Mouse (Mus musculus): Measurements from ENCODE around the gene Abhd12b.

Abhd12b gene

GRCm38 (mm10) chr12:70153842-70154241, at the start of gene Abhd12b:
Abhd12b (plus strand) TSS chr12:70154142.
- no peak for DNase-seq (ENCODE audit: low read depth, low spot score)

DNA sequence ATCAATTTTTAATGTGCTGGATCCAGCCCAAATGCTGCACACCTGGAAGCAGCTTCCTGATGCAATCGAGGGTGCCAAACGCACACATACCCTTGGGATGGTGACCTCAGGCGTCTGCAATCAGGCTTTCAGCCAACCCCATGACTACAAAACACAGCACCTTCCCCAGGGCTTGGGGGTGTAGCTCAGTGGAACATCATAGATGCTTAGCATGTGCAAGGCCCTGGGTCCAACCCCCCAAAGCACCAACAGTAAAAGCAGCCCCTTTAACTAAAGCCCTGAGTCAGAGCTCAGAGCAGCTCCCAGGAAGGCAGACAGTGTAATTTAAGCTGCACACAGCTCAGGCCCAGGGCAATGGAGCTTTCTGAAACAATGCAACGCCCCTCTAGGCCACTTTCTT, 49.7 kb upstream of the Abhd12b start:
- DNase-seq (ENCODE audit: low read depth, low spot score), result no peak

DNA sequence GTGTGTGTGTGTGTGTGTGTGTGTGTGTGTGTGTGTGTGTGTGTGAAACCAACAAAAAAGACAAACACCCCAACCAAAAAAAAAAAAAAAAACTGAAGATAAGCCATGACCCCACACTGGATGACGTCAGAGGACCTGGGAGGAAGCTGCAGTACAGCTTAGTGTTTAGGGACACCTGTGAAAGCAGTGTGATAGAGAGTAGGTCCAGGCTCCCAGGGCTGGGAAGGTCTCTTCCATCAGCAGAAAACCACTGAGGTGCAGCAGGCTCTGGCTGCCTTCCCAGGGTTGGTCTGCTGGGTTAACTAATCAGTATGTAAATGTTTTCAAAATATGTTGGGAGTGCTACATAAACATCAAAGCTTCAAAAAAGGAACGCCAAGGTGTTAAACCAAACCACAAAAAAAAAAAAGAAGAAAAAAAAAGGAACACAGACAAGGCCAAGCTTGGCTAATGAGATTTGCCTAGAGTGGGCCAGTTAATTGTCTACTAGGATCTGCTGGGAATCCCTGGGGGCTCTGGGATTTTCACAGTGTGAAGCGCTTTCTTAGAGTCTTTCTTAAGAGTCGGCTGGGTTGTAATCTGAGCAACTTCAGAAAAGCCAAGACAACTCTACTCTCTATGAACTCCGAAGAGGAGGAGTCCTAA, 49.0 kb upstream of the Abhd12b start:
- no peak for DNase-seq (ENCODE audit: low read depth, low spot score)

DNA sequence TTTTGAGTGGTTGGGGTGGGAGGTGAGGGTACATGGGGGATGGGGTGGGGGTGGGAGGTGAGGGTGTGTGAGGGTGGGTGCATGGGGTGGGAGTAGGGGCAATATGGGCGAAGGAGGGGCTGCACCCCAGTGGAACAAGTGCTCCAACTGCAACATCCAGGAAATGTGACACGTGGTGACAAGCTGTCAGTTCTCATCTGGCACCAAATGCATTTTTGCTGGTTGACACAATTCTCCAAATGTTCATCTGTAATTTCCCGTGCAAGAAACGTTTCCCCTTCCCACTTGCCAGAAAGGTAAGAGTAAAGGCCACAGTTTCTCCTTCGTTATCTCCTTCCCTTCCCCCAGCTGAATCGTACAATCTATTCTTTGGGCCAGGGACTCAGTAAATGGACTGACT, 48.1 kb upstream of the Abhd12b start:
- no peak for DNase-seq (ENCODE audit: low read depth, low spot score)

DNA sequence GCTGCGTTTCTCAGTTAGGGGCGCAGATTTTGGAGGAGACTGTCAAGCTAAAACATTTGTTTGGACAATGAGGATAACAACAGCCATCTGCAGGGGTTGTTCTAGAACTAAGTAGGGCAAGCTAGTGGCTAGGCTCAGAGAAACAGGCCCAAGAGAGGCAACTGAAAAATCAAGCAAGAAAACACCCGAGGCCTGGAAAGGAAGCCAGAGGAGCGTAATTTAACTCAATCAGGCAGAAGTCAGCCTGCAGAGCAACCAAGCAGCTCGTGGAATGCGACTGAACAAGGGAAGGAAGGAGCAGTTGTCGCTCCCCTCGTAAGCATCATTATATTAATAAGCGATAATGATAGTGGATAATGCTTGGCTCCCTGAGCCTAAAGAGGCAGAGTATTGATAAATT, 47.4 kb upstream of the Abhd12b start:
- DNase-seq (ENCODE audit: low read depth, low spot score), result no peak

DNA sequence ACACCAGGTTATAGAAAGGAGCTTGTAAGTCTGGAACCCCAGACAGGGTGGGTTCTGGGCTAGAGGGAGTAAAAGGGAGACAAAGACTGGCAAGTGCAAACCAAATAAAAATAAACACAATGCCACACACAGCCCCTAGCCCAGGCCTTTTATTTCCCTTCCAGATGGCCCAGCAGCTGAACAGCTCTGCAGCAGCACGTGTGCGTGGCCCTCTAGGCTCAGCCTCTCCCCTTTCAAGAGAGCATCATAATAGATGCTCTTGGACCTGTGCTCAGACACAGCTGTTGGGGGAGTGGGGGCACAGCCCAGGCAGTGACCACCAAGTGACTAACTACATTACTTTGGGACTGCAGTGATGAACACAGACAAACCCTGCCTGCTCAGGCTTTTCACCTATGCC, 45.8 kb upstream of the Abhd12b start:
- DNase-seq (ENCODE audit: low read depth, low spot score), result no peak

- DNase-seq (ENCODE audit: low read depth, low spot score), result no peak
These were observed 44.0 kb upstream of the Abhd12b start for GRCm38 (mm10) chr12:70109921-70110320.

GRCm38 (mm10) chr12:70110375-70111116, 43.4 kb upstream of the Abhd12b start:
- DNase-seq (ENCODE audit: low read depth, low spot score), result peak; percentile 6

GRCm38 (mm10) chr12:70111117-70111366, 42.9 kb upstream of the Abhd12b start:
- peak; percentile 41 for DNase-seq (ENCODE audit: low read depth, low spot score)

DNA sequence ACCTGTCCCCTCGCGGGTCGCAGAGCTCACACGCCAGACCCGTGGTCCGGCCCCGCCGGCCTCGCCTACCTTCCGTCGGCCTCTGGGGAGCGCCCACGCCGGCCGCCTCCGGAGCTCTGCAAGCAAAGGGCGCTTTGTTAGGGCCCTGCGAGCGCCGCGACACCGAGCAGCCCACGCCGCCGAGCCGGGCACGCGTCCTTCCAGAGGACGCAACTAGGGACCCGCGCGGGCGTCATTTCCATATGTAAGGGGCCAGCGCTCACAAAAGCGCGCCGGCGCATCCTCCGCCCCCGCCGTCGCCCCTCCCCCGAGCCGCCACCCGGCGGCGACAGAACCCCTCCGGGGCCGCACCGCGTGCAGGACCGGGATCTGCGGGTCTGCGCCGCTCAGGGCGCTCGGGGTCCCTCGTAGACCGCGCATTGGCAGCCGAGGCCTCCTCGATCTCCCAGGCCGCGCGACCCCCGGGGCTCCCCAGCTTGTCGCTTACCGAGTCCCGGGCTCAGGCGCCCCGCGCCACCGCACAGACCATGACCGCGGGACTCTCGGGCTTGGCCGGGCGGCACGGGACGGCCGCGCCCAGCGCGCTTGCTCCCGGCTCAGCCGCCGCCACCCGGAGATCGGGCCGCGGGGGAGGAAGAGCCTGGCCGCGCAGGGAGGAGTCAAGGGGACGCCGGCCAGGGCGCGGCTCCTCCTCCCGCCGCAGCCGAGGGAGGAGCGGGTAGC, 42.4 kb upstream of the Abhd12b start:
- peak; percentile 47 for DNase-seq (ENCODE audit: low read depth, low spot score)

DNA sequence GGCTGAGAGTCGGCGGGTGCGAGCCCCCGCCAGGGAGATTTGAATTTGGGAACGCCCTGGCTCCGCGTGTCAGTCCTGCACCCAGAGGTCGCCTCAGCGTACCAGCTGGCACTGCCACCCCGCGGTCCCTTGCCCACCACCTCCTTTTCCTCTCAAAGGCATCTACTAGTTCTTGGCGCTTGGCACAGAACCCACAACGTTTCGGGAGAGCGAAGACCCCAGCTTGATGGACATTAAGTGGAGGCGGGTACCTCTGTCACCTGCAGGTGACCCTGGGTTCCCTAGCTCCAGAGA, 41.9 kb upstream of the Abhd12b start:
- no peak for DNase-seq (ENCODE audit: low read depth, low spot score)

DNA sequence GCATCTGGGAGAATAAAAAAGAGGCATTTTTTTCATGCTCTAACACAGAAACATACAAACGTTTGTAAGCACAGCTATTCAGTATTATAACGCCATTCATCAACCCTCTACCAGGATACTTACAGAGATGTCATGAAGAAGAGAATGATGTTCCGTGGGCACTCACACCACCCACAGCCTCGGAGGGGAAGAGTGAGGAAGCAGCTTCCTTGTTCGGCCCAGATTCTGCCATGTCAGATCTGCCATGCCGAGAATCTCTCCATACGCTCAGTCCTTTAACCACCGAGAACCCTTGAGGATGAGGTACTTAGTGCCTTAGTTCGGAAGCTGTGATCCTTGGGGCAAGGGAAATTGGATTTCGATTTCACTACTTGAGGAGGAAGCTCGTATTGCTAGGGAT, 40.6 kb upstream of the Abhd12b start, which contains the start of gene Nin:
Gene Nin, minus strand, starts transcription at position 367 of the 400 bp plus-strand sequence.
- no peak for DNase-seq (ENCODE audit: low read depth, low spot score)

DNA sequence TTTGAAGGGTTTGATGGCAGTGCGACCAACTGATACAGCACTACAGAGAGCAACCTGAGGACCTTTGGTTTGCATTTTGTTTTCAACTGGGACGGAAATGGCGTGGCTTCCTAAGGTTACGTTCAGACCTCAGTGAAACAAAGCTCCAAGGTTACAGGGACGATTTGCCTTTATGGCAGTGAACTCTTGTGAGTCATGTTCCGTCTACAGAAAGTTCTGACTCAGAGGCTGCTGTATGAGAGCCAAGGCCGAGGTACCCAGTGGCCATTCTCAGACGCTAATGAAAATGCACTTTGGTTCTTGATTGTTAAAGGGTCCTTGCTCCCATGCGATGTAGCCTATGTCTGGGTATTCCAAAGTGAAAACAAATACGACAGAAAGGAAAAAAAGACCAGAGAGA, 36.8 kb upstream of the Abhd12b start:
- no peak for DNase-seq (ENCODE audit: low read depth, low spot score)

GRCm38 (mm10) chr12:70118721-70119345, 35.1 kb upstream of the Abhd12b start:
- no peak for DNase-seq (ENCODE audit: low read depth, low spot score)

DNA sequence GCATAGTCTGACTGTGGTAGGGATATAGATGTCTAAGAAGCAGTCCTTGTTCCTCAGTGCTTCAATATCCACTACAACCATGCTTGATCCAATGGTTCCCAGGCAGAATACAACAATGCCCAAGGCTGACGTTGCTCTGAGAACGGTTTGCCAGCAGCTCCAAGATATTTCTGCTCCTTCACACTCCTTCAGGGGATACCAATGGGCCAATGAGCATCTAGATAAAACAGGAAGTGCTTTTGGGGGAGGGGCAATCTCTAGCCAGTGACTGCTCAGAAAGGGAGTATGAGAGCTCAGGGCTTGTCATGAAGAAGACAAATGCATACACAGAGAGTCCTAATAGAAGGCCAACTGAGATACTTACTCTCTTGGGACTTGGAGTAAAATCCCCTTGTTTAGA, 34.4 kb upstream of the Abhd12b start:
- DNase-seq (ENCODE audit: low read depth, low spot score), result no peak

- no peak for DNase-seq (ENCODE audit: low read depth, low spot score)
These were observed 27.3 kb upstream of the Abhd12b start for GRCm38 (mm10) chr12:70126626-70127025.

DNA sequence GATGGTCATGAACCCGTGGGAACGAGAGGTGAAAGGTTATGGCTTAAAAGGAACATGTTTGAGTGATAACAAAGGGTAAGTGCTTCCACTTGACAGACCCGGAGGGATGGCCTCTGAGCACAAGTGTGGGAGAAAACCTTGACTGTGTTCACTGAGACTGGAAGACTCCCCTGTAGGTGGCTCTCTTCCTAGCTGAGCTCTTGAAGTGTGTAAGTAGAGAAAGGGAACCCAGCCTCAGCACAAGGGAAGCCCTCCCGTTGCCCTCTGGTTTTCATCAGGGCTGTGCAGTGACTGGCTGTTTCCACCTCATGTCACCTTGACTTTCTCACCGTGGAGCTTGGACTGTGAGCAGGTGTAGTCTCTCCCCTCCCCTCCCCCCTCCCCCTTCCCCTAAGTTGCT, 24.8 kb upstream of the Abhd12b start:
- DNase-seq (ENCODE audit: low read depth, low spot score), result peak; percentile 75

GRCm38 (mm10) chr12:70131042-70131675, 22.8 kb upstream of the Abhd12b start:
- DNase-seq (ENCODE audit: low read depth, low spot score), result peak; percentile 14

DNA sequence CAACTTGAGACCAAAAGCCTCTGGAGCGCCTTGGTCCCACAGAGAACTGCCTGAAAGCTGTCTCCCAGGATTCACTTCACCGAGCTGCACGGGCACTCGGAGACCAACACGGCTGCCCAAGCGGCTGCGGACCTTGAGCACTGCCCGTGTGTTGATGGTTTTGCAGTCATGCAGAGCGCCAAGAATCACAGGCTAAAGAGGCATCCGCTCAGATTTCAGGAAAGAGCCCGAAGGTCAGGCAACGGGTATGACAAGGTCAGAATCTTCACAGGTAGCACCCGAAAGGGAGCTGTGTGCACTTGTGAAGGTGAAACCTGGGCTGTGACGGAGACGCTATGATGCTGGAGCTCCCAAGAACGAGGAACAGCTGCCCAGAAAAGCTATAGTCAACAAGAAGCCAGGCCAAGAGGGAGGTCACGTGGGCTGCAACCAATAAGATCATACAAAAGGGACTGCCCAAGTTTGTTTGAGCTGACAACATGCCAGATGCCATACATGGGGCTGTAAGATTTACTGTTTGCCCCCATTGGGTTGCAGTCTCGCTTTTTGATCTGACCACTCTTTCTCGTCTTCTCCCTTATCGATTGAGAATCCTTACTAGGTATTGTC, 19.2 kb upstream of the Abhd12b start:
- no peak for DNase-seq (ENCODE audit: low read depth, low spot score)

- no peak for DNase-seq (ENCODE audit: low read depth, low spot score)
These were observed 17.7 kb upstream of the Abhd12b start for GRCm38 (mm10) chr12:70136185-70136756.

DNA sequence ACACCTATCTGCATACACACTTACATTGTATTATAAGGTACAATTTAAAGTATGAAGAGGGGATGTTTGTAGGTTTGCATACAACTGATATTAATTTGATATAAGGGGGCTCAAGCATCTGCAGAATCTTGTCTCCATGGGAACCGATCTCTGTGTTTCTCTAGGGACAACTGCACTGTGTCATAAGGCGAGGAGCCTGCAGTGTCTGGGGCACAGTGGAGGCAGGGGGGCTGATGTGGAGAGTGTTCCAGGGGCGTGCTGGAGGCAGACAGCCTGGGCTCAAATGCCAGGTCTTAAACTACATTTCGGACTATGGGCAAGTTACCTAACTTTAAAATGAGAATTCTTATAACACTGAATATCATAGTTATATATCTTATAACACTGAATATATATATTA, 16.8 kb upstream of the Abhd12b start:
- DNase-seq (ENCODE audit: low read depth, low spot score), result no peak
